Mouse (Mus musculus): ENCODE results near the gene E130308A19Rik.
"Not testable (repeated sequence)": the region's sequence is repeated elsewhere in the genome, so short reads cannot be mapped to it uniquely, and the experiment has no call there.

Gene E130308A19Rik

DNA sequence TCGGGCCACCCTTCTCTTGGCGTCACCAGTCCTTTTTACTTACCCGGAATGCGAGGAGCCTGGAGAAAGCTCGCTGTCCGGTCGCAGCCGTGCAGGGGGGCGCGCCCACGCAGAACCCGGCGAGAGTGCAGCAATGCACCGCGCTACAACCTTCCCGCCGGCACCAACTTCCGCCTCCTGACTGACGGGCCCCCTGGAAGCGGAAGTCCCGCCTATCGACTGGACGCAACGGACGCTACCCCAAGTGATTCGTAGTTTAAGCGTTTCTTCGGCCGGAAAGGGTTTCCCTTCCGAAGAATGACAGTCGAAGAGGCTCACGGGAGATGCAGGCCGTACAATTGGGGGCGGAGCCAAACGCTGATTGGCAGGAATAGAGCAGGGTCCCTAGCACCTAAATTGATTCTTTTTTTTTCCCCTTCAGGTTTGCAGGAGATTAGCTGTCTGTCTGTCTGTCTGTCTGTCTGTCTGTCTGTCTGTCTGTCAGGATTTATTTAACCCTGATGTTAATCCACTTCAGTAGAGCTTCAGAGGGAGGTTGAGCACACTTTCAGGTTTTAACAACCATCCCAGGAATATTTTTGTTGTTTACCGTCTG lies 157.8 kb downstream of the E130308A19Rik start:
- DNase-seq (ENCODE audit: low spot score) = peak; percentile 97

DNA sequence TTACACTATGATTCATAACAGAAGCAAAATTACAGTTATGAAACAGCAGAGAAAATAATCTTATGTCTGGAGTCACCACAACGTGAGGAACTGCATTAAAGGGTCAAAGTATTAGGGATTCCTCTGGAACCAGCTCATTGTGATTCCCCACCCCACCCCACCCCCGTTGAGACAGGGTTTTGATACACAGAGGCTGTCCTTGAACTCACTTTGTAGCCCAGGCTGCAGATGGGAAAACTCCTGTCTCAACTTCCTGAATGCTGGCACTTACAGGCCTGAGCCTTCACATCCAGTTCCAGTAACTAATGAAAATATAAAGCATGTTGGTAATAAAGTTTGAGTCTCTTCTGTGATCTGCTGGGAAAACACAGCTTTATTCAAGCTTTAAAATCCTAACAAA lies 159.4 kb downstream of the E130308A19Rik start:
- no peak for DNase-seq (ENCODE audit: low spot score)

DNA sequence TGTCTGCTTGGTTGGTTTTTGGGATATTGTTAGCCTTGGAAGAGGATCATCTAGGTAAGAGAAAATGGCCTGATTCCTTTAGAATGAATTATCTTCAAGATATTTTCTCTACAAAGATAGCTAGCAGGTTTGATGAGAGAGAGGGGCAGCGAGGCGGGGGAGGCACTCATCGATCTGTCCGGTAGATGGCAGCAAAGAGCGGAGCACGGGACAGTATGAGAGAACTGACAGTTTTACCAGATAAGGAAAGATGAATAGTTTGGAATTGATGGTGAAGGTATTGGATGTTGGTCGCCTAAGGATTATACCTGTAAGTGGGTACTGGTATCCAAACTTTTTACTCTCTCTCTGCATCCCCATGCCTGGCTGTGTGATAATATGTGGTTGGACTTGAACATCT lies 160.7 kb downstream of the E130308A19Rik start:
- DNase-seq (ENCODE audit: low spot score) = no peak

DNA sequence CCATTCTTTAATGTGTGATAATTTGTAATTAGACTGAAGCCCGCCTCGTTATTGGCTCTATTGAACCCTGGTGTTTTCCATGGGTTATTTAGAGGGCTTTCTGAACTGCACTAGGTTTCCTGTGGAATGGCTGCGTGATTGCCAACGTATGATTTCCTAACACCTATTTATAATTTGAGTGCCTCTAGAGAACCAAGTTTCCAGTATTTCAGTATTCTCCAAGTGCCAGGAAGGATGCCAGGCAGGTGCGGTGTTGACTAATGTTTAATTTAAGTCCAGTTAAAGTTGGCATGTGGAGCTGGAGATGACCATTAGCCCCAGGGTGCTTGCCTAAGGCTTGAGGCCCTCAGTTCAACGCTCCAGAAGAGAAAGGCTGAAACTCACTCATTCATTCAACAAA lies 161.1 kb downstream of the E130308A19Rik start:
- no peak for DNase-seq (ENCODE audit: low spot score)

DNA sequence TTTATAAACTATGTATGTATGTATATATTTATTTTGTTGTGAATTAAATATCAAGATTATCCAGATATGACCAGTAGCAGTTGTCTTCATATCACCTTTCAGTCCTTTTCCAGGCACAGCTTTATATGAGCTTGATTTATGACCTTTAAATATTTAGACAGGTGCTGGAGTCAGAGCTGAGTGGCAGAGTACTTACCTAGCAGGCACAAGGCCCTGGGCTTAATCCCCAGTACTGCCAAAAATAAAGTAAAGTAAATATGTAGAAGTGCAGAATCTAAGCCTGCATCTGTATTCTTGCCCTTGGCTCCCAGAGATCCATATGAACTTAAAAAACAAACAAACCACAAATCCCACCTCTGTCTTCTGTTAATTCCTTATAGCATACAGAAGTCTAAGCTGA lies 163.0 kb downstream of the E130308A19Rik start:
- no peak for DNase-seq (ENCODE audit: low spot score)

DNA sequence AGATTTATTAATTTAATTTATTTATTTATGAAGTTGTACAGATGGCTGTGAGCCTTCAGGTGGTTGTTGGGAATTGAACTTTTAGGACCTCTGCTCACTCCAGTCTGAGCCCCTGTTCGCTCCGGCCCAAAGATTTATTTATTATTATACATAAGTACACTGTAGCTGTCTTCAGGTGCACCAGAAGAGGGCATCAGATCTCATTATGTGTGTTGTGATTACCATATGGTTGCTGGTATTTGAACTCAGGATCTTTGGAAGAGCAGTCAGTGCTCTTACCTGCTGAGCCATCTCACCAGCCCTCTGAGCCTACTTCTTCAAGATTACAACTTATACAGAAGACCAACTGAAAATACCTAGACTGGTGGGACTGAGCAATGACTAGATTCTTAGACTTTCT lies 167.6 kb downstream of the E130308A19Rik start:
- not testable (repeated sequence) for DNase-seq (ENCODE audit: low spot score)

DNA sequence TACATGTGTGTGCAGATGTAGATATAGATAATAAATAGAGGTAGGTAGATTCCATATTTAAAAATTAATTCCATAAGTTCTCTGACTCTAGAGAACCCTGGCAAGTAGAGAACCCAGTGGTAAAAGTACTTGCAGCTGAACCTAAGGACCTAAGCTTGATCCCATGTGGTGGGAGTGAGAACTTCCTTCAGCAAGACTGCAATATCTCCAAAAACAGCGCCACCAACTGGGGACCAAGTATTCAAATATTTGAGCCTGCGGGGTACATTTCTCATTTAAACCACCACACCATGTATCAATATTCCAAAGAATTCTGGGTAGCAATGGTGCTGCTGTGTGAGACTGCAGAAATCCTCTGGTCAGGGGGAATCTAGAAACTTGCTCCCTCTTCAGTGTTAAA lies 168.1 kb downstream of the E130308A19Rik start:
- DNase-seq (ENCODE audit: low spot score) = no peak

DNA sequence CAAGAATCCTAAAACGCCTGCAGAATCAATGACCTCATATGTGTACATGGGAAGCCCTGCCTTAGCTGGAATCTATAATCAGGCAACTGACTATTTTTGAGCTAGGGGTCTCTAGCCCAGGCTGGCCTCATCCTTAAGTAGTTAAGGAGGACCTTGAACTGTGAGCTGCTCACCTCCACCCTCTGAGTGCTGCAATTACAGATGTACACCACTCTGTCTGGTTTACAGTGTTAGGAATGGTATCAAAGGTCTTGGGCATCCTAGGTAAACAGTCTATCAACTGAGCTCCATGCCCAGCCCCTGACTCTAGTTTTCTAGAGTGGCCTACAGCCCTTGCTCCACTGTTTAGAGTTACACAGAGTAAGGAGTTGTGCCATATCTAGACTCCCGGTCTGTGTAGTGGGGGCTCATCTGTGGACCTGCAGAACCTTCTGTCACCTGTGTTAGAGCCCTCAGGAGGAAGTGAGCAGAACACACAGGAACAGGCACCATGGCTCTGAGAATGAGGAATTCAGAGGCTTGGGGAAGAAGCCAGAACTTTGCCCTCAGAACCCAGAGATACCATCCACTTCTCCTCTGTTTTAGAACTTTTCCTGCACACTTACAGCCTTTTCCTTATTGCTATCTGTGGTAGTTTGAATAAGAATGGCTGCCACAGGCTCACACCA lies 169.9 kb downstream of the E130308A19Rik start:
- DNase-seq (ENCODE audit: low spot score) = no peak

DNA sequence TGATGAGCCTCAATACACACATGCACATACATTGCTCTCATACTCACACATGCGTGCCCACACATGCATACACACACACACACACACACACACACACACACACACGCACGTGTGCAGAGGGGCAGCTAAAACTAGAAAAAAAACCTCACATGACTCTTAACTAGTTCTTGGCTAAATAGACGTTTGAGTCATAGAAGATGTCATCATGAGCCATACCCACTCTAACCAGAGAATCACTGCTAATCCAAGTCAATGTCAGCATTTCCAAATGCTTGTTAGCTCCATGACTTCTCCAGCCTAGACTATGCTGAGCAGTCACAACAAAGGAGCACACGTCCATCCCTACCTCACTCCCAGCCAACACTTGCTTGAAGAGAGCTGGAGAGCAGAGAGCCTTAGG lies 174.2 kb downstream of the E130308A19Rik start:
- DNase-seq (ENCODE audit: low spot score) = no peak

DNA sequence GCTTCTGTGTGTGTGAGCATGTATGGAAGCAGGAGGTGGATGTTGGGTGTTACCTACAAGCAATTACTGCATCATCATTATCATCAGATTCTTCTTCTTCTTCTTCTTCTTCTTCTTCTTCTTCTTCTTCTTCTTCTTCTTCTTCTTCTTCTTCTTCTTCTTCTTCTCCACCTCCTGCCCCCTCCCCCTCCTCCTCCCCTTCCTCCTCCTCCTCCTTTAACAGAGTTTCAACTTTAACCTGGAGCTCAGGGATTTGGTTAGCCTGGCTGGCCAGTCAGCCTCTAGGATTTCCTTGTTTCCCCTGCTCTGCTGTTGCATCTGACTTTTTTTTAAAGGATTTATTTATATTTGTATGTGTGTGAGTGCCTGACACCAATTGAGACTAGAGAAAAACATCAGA lies 175.5 kb downstream of the E130308A19Rik start, which contains the start of gene Inip:
Gene Inip (minus strand): TSS at position 101 of the 400 bp plus-strand sequence.
- DNase-seq (ENCODE audit: low spot score) = no peak

DNA sequence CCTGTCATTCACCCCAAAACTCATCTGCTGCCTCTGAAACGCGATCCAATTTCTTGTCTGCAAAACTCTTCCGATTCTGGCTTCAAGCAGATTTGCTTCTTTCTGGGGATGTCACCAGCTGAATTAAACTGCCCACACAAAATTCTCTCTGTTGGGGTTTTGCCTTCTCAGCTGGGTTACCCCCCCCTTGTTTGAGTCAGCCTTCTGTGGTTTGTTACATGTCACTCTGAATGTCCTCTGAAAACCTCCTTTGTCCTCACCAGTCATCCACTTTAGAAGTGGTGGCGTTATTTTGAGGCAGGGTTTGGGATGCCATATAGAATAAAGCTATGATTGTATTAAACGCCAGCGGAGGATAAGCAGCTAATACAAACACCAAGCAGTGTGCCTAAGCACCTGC lies 176.1 kb downstream of the E130308A19Rik start:
- no peak for DNase-seq (ENCODE audit: low spot score)

DNA sequence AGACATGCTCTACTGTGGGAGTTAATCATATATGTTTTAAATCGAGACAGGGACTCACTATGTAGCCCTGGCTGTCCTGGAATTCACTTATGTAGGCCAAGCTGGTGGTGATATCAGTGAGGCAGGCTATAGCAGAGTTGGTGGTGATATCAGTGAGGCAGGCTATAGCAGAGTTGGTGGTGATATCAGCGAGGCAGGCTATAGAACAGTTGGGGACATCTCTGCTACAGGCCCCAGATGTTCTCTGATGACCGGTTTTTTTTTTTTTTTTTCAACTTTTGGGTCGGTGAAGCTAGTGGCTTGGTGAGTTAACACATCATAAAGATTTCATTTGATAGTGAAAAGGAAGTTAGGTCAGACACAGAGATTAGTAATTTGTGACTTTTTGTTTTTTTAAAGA lies 176.8 kb downstream of the E130308A19Rik start:
- no peak for DNase-seq (ENCODE audit: low spot score)

DNA sequence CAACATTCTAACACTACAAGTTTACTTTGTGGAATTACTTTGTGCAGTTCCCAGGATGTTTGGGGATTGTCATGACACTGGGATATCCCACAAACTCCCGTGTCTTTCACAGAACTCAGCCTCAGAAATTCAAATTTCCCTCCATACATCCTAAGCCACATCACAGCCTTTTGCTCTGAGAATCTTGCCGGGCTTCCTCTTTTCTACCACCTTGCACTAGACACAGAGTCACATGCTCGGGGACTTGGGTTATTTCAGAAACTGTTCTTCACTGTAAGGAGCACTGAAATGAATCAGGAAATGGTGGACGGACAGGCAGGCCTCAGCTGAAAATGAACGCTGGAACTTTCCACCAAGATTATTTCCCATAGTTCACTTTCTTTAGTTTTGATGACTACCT lies 177.3 kb downstream of the E130308A19Rik start:
- no peak for DNase-seq (ENCODE audit: low spot score)

DNA sequence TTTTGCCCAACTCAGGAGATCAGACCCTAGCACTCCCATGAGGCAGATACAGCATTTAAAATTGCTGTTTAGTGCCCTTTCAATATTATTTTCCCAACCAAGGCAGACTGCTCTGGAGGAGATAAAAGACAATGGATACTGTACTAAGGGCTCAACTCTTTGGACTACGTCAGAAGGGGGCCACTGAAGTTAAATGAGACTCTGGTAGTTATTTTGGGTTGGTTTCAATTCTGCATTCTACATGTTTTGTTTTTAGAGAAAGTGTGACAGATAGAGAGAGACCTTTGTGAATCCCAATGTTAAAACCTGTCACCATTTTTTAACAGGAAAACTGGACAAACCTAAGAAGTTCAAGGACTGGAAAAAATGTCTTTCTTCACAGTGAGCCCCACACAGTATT lies 178.7 kb downstream of the E130308A19Rik start:
- DNase-seq (ENCODE audit: low spot score) = no peak

DNA sequence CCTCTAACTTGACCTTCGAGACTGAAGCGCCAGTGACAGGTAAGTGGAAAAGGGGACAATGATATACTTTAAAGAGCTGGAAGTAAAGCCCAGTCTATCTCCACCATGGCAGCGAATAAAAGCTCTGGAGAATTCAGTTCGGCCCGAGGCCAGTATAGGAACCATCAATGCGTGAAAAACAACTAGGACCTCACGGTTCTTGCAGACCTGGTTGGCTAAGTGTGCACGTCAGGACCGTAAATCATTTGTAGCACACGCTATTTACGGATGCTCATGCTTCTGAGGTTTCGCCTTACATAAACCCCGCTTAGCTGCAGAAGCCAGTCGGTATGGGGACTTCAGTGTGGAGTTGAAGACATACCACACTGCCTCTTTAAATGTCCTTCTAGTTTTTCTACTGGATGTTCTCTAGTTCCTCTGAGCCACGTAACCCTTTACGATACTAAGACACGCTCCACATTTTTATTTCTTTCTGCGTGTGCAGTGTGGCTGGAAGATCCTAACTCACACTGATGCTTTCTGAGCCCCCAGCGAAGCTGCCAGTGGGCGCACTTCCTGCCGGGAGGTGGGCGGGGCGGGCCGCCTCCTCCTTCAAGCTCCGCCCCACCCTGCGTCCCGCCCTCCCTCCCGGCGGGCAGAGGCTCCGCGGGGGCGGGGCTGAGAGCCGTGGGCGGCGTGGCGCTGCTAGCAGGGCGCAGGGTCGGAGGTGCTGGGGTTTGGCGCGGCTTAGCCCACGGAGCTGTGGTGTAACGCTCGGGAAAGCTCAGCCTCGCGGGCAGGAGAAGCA lies 179.4 kb downstream of the E130308A19Rik start, which contains the start of gene Snx30:
Gene Snx30 (plus strand): TSS at position 660 of the 787 bp plus-strand sequence.
- peak; percentile 87 for DNase-seq (ENCODE audit: low spot score)

DNA sequence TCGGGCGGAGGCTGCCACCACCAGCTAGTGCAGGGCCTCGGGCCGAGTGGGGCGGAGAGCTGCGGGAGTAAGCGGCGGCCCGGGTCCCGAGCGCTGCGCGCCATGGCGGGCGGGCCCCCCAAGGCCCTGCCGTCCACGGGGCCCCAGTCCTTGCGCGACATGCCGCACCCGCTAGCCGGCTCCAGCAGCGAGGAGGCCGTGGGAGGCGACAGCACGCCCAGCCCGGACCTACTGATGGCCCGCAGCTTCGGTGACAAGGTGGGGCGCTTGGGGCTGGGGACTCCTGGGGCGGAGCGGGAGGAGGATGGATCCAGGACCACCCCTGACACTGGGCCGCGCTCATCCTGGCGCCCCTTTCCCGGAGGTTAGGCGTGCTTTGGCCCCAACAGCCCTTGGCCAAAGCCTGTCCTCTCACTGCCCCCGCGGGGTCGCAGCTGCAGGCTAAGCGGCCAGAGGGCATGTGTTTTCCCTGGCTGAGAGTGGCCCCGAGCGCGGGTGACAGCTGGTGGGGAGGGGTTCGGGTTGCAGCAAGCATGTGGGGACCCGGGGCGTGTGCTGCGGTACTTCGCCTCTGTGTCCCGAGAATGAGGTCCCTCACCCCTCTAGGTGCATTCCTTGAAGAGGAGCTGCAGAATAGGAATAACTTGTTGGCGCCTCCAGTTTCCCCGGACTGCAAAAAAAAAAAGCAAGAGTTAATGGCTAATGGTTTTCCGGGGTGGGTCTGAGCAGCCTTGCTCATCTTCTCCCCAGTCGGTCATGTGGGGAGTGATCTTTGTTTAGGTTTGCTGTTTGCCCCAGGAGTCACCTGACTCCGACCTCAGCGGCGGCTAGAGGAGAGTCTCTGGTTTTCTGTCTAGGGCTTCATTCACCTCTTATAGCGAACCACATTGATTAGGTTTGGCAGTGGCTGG lies 180.2 kb downstream of the E130308A19Rik start:
- DNase-seq (ENCODE audit: low spot score) = no peak

DNA sequence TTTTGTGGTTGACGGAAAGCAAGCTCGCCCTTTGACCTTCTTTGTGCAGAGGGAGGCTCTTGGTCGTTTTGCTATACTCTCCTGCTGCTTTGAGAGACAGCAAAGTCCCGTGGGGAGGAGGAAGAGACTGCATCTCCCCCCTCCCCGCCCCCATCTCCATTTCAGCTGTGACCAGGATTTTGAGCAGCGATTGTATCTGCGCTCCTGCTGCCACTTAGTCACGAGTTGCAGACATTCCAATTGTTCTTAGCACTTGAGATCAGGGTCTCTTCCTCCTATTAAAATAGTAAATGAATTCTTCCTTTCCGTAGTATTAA lies 180.8 kb downstream of the E130308A19Rik start:
- no peak for DNase-seq (ENCODE audit: low spot score)

DNA sequence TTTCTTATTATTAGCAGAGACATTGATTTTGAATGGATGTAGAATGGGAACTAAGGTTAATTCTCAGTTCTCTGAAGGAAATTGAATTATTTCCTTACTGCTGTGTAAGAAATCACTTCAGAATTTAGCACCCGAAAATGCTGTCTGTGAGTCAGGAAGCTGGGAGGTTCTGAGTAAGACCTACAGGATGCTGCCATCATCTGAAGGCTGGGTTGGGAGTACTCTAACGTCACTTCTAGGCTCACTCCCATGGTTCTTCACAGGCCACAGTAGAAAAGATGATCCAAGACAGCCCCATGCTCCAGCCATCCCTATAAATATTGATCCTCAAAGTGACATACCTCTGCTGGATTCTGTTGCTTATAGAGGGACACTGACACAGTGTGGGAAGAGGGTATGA lies 181.5 kb downstream of the E130308A19Rik start:
- no peak for DNase-seq (ENCODE audit: low spot score)

DNA sequence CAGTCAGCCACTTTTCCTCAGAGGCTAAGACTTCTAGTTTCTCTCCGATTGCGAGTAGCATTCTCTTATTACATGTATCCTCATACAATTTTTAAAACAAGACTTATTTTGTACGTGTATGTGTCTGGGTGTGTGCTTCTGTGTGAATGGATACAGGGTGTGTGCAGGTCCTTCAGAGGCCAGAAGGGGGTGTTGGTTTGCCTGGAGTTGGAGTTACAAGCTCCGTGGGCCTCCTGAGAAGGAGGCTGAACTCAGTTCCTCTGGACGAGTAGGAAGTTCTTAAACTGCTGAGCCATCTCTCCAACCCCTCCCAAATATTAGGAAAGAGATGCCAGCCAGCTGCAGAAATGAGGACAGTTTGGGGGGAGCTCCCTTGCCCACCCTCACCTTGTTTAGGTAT lies 182.4 kb downstream of the E130308A19Rik start:
- DNase-seq (ENCODE audit: low spot score) = no peak
